Mouse (Mus musculus) limb, embryonic 15.5 days (tissue): ENCODE data around the gene Exosc1. TPM values are rescaled to one million over a fixed set of nuclear protein-coding genes. Genes with fewer than 3 reads are reported as not detected.

ENCODE experiments used
- ATAC-seq: fragments of 200-750 bp; cut with Nextera tagmentation; 2 replicates; pipeline ENCODE4 v1.8.0; 2017; ENCODE audit warnings: low read depth, moderate TSS enrichment; ENCODE audit not compliant: insufficient number of reproducible peaks, low FRiP score, low TSS enrichment
- H3K27ac ChIP-seq: fragments of 300-500 bp; sonication (generic); 2 replicates; pipeline ENCODE4 v1.5.1; 2015; ENCODE audit warnings: moderate library complexity, mild to moderate bottlenecking, inconsistent platforms
- H3K27me3 ChIP-seq: fragments of 300-500 bp; sonication (generic); 2 replicates; pipeline ENCODE4 v1.6.1; 2015; ENCODE audit warnings: inconsistent platforms
- H3K36me3 ChIP-seq: fragments of 300-500 bp; sonication (generic); 2 replicates; pipeline ENCODE4 v1.6.1; 2015; ENCODE audit warnings: inconsistent platforms
- H3K4me1 ChIP-seq: fragments of 300-500 bp; sonication (generic); 2 replicates; pipeline ENCODE4 v1.6.1; 2015; ENCODE audit warnings: inconsistent platforms
- H3K4me2 ChIP-seq: fragments of 300-500 bp; sonication (generic); 2 replicates; pipeline ENCODE4 v1.6.1; 2015; ENCODE audit warnings: mild to moderate bottlenecking, inconsistent platforms
- H3K4me3 ChIP-seq: fragments of 300-500 bp; sonication (generic); 2 replicates; pipeline ENCODE4 v1.5.1; 2015; ENCODE audit warnings: mild to moderate bottlenecking, inconsistent platforms
- H3K9ac ChIP-seq: fragments of 300-500 bp; sonication (generic); 2 replicates; pipeline ENCODE4 v1.6.1; 2015; ENCODE audit warnings: inconsistent platforms
- H3K9me3 ChIP-seq: fragments of 300-500 bp; sonication (generic); 2 replicates; pipeline ENCODE4 v1.6.1; 2016; ENCODE audit warnings: inconsistent platforms
- WGBS: fragments of 180-500 bp; shearing (Covaris S2); methylation state at CpG from one replicate; pipeline ENCODE4 v1.1.7; 2015; 5-methylcytosine and 5-hydroxymethylcytosine counted together
- polyA plus RNA-seq: library from polyadenylated mRNA; unstranded; fragments of >200 nt; fragmentation: Nextera tagmentation; extraction: Ambion mirVana; gene quantifications from 2 replicates; pipeline ENCODE4 v1.2.1, GENCODE M21; 2015

Gene Exosc1
- polyA plus RNA-seq: 70.4 and 70.7 TPM in 2 replicates

DNA sequence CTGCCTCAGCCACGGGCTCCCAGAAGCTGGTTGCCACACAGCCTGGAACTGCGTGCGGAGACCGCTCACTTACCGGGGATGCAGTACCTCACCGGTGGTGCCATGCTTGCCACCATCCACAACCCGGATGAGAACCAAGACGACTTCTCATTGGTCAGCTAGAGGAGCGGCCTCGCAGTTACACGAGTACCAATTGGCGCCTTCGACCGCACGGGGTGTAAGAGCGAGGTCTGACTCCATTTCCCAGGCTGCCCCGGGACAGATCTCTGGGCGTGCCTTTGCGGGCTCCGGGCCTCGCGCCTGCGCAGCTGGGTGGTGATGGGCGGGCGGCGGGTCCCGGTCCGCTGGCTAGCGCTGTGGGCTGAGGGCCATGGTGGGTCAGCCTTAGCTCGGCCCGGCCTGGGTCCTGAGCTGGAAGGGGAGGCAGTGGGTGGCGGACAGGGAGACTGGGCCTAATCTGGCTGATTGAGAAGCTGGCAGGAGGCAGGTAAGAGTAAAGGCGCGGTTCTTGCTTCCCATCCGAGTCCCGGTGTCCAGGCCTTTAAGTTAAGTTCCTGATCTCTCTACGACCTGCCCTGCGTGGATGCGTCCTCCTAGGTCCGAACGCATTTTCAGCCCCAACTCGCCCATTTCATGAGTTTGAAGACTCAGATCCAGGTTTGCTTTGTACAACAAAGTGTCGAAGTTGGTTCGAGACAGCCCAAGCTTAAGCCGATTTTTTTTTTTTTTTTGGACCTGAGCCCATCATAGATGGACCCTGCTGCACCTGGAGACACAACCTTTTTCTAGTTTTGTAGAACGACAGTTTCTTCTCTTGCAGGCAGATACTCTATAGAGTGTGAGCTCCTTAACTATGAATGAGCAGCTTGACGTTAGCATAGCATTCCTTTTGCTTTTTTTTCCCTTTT is at the start of gene Exosc1, which contains the start of gene Zdhhc16:
Gene Exosc1 (minus strand): TSS at position 245 of the 908 bp plus-strand sequence.
Gene Zdhhc16 (plus strand): TSS at position 302 of the 908 bp plus-strand sequence.
- ATAC-seq: peak; percentile 99
- Histone ChIP-seq H3K9ac (peak within 1 kb of the TSS; percentile 73), H3K36me3 (peaks cover 25% of the 10 kb centered on the region), H3K4me2 (peak within 1 kb of the TSS; percentile 72), H3K4me3 (peak within 1 kb of the TSS; percentile 67), H3K9me3 (no peaks in the 10 kb centered on the region), H3K4me1 (peaks cover 17% of the 10 kb centered on the region), H3K27me3 (no peaks in the 10 kb centered on the region), H3K27ac (peak within 1 kb of the TSS; percentile 67; the same call in 1 of the 2 replicates)
- WGBS: under 1% methylated on average over 47 of the region's 47 CpGs

DNA sequence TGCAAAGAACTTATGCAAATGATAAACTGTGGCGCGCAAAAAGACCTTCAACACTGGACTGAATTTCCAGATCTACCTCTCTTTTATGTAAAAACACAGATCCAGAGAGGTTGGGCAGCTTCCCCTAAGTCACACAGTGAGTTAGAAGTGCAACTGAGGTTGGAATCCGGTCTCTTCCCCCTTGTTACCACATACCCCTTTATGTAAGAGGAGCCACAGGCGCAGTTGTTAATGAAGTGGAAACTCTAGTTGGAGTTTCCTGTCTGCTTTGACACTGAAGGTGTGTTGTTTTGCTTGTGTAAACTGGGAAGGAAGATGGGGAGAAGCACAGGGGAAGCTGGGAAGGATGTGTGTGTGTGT is 49.5 kb upstream of the Exosc1 start:
- Histone ChIP-seq H3K4me2 (peak overlapping the region; percentile 78), H3K9me3 (no peaks in the 10 kb centered on the region), H3K9ac (peak overlapping the region; percentile 81), H3K27me3 (no peaks in the 10 kb centered on the region), H3K4me1 (peaks cover 23% of the 10 kb centered on the region; the same call in 1 of the 2 replicates), H3K36me3 (no peaks in the 10 kb centered on the region), H3K27ac (peak overlapping the region; percentile 91; the same call in 1 of the 2 replicates), H3K4me3 (peak overlapping the region; percentile 96)
- WGBS: 8% methylated on average over 4 of the region's 4 CpGs
- ATAC-seq: no peak

DNA sequence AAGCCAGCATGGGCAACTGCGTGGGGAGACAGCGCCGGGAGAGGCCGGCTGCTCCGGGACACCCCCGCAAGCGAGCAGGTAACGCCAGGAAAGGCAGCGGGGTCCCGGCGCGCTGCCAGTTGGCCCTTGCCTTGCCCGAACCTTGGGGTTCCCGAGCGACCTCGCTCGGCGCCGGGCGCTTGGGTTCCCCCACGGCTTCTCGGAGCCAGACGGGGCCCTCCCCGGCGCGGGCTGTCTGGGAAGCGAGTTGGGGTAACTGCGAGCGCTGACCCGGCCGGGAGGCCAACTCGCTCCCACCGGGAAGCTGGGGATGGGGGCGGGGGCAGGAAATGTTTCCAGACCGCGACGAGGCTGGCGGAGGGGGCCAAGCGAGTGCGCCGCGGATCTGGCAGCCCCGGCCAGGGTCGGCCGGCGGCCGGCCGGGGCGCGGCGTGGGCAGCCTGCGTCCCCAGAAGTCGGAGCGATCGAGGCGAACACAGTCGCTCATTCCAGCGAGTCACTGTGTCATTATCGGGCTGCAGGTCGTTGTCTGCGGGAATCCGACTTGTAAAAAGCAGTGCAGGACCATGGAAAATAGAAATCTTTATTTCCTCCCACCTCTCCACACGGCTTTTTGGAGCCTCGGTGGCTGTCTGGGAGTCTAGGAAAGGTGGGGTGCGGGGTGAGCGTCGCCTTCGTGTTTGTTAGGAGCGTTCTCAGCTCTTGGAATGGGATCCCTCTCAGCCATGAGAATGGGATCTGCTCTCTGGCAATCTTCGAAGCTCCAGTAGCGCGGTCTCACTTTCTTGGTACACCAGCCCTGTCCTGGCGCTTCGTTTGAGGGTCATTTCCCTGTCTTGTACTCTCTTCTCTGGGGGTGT is 48.9 kb upstream of the Exosc1 start:
- H3K9me3 ChIP-seq: no peaks in the 10 kb centered on the region
- peaks cover 30% of the 10 kb centered on the region; the same call in 1 of the 2 replicates for H3K4me1 ChIP-seq
- ATAC-seq: no peak
- H3K36me3 ChIP-seq: no peaks in the 10 kb centered on the region
- peak overlapping the region; percentile 81 for H3K9ac ChIP-seq
- peak overlapping the region; percentile 96 for H3K4me3 ChIP-seq
- peak overlapping the region; percentile 78 for H3K4me2 ChIP-seq
- H3K27me3 ChIP-seq: no peaks in the 10 kb centered on the region
- under 1% methylated on average over 74 of the region's 74 CpGs for WGBS
- H3K27ac ChIP-seq: peak overlapping the region; percentile 91

GRCm38 (mm10) chr19:41981595-41981927 is 48.3 kb upstream of the Exosc1 start, which contains the start of gene Ubtd1:
Ubtd1 (plus strand) TSS chr19:41981763.
- Histone ChIP-seq H3K4me3 (peak within 1 kb of the TSS; percentile 96), H3K9me3 (no peaks in the 10 kb centered on the region), H3K4me1 (peaks cover 36% of the 10 kb centered on the region), H3K9ac (peak within 1 kb of the TSS; percentile 82), H3K4me2 (peak within 1 kb of the TSS; percentile 78), H3K27ac (peak within 1 kb of the TSS; percentile 91), H3K27me3 (no peaks in the 10 kb centered on the region), H3K36me3 (no peaks in the 10 kb centered on the region)
- ATAC-seq: no peak
- WGBS: 0% methylated on average over 31 of the region's 33 CpGs

DNA sequence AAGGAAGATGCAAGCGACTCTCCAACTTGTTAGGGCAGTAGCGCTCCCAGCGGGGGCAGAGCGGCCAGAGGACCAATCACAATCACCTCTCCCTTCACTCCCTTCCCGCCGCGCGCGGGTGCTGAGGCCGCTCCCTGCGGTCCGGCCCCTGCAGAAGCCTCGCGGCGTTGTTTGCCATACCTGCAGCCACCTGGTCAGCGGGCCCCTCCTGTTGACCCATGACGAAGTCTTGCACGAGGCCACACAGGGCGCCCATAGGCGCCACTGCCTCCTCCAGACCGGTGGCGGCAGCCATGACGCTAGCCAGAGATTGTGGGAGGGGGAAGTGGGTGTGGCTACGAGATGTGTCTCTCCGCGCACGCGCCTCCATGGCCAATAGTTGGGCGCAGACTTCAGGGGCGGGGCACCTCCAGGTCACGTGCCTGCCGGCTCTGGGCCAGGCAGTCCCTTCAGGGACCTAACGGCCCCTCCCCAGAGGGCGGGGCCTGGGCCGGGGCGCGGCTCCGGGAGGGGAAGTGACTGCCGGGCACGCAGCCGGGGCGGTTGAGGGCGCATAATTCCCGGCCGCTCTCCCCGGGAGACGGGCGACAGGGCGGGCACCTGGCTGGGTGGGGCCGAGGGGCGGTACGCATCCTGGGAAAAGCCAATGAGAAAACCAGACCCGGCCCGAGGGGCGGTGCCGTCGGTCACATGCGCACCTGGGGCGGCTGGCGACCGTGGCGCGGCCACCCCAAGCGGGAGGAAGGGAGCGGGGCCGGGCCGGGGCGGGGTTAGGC is 47.8 kb upstream of the Exosc1 start, which contains the start of gene Mms19:
Gene Mms19 (minus strand): TSS at position 339 of the 776 bp plus-strand sequence.
- WGBS: under 1% methylated on average over 68 of the region's 68 CpGs
- H3K9ac ChIP-seq: peak within 1 kb of the TSS; percentile 82
- peaks cover 38% of the 10 kb centered on the region for H3K4me1 ChIP-seq
- H3K27ac ChIP-seq: peak within 1 kb of the TSS; percentile 91
- H3K27me3 ChIP-seq: no peaks in the 10 kb centered on the region
- no peaks in the 10 kb centered on the region for H3K9me3 ChIP-seq
- ATAC-seq: peak; percentile 95
- H3K36me3 ChIP-seq: no peaks in the 10 kb centered on the region
- H3K4me3 ChIP-seq: peak within 1 kb of the TSS; percentile 96
- peak within 1 kb of the TSS; percentile 78 for H3K4me2 ChIP-seq

- Histone ChIP-seq H3K4me2 (peak overlapping the region; percentile 68), H3K36me3 (no peaks in the 10 kb centered on the region), H3K9ac (peak overlapping the region; percentile 82), H3K4me1 (peaks cover 38% of the 10 kb centered on the region), H3K9me3 (no peaks in the 10 kb centered on the region), H3K27ac (peak overlapping the region; percentile 91), H3K4me3 (peak overlapping the region; percentile 96), H3K27me3 (no peaks in the 10 kb centered on the region)
- 0% methylated on average over 16 of the region's 16 CpGs for WGBS
- ATAC-seq: no peak
Observed at GRCm38 (mm10) chr19:41980422-41980818, 47.2 kb upstream of the Exosc1 start.

- ATAC-seq: no peak
- no peaks in the 10 kb centered on the region for H3K9me3 ChIP-seq
- peak overlapping the region; percentile 43; the same call in 1 of the 2 replicates for H3K27ac ChIP-seq
- 56% methylated on average over 13 of the region's 13 CpGs for WGBS
- H3K36me3 ChIP-seq: peaks cover 5% of the 10 kb centered on the region; the same call in 1 of the 2 replicates
- H3K27me3 ChIP-seq: no peaks in the 10 kb centered on the region
- H3K4me1 ChIP-seq: peaks cover 23% of the 10 kb centered on the region
- no peak overlapping the region for H3K4me2 ChIP-seq
- no peak overlapping the region for H3K4me3 ChIP-seq
- H3K9ac ChIP-seq: no peak overlapping the region
Observed at GRCm38 (mm10) chr19:41973891-41974794, 40.9 kb upstream of the Exosc1 start.

GRCm38 (mm10) chr19:41969618-41970017 is 36.4 kb upstream of the Exosc1 start:
- WGBS: 93% methylated on average over 7 of the region's 7 CpGs
- H3K27ac ChIP-seq: no peak overlapping the region
- H3K4me1 ChIP-seq: peaks cover 4% of the 10 kb centered on the region; the same call in 1 of the 2 replicates
- H3K4me2 ChIP-seq: no peak overlapping the region
- no peak for ATAC-seq
- no peaks in the 10 kb centered on the region for H3K9me3 ChIP-seq
- peaks cover 43% of the 10 kb centered on the region for H3K36me3 ChIP-seq
- no peak overlapping the region for H3K9ac ChIP-seq
- no peaks in the 10 kb centered on the region for H3K27me3 ChIP-seq
- H3K4me3 ChIP-seq: no peak overlapping the region

- no peak overlapping the region for H3K4me2 ChIP-seq
- WGBS: 92% methylated on average over 3 of the region's 3 CpGs
- no peak overlapping the region for H3K4me3 ChIP-seq
- H3K9me3 ChIP-seq: no peaks in the 10 kb centered on the region
- H3K4me1 ChIP-seq: no peaks in the 10 kb centered on the region
- no peaks in the 10 kb centered on the region for H3K27me3 ChIP-seq
- ATAC-seq: no peak
- no peak overlapping the region for H3K27ac ChIP-seq
- no peak overlapping the region for H3K9ac ChIP-seq
- peaks cover 96% of the 10 kb centered on the region for H3K36me3 ChIP-seq
Observed at GRCm38 (mm10) chr19:41953574-41953973, 20.4 kb upstream of the Exosc1 start.

DNA sequence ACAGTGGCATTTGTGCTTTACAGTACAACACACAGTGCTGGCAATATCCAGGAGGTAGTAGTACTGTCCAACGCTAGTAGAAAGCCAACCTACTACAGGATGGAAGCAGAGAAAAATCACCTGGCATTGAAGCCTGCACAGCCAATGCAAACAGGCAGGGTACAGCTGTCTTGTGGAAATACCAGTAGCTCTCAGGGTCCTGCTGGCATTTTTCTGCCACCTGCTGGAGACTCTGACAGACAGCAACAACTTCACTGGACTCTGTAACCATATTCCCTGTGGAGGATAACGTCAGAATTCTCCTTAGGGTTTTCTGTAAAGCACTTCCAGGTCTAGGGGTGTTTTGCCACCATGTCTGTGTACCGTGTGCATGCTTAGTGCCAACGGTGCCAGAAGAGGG is 19.1 kb upstream of the Exosc1 start:
- no peaks in the 10 kb centered on the region for H3K9me3 ChIP-seq
- no peak overlapping the region for H3K4me2 ChIP-seq
- no peak overlapping the region for H3K4me3 ChIP-seq
- no peak overlapping the region for H3K9ac ChIP-seq
- no peak for ATAC-seq
- peaks cover 96% of the 10 kb centered on the region for H3K36me3 ChIP-seq
- no peaks in the 10 kb centered on the region for H3K27me3 ChIP-seq
- H3K4me1 ChIP-seq: no peaks in the 10 kb centered on the region
- WGBS: 75% methylated on average over 4 of the region's 4 CpGs
- no peak overlapping the region for H3K27ac ChIP-seq
